Mouse (Mus musculus): ENCODE results near the gene Hoxa10. TPM values are rescaled to one million over a fixed set of nuclear protein-coding genes. Genes with fewer than 3 reads are reported as not detected.

Gene Hoxa10
- polyA plus RNA-seq, 1 experiment from 2014 or later: 86.6 TPM

DNA sequence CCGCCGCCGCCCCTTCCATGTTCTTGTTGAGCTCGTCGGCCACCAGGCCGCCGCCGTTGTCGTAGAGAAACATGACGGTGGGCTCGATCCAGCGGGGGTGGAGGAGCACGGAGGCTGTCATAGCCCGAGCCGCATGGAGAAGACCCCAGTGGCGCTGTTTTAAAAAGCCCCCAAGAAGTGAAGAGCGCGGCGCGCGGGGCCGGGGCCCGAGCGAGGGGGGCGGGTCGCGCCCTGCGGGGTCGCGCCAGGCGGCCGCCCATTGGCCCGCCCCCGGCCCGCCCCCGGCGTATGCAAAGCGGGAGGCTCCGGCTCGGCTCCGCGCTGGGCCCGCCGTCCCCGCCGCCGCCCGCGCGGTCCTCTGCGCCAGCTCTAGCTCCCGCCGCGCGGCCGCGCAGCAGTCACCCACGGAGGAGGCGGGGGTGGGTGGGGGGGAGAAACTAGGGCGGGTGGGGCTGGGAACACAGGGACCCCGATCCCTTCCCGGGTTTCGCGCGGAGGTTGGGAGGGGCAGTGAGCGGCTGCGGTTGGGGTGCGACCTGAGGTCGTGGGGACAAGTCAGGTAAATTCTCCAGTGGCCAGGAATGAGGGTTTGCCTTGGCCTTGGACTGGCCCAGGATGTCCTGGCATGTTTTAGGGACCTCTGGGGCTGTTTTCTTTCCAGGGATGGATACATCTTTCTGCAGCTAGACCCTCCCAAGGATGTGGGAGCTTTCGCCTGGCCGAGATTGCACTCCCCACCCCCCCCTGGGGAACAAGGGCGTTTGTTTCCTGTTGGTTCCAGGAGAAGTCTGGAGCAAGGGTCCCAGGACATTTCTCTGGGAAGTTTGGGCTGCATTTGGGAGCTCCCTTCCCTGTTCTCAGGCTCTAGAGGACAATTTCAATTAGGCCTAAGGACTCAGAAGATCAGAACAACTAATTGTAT is 20.3 kb upstream of the Hoxa10 start, which contains the start of gene Hoxa13:
Hoxa13 (minus strand) TSS at position 227 of the 922 bp plus-strand sequence.
- no peak for ATAC-seq (ENCODE audit: low read depth)
- peaks cover 8% of the 10 kb centered on the region; the same call in 1 of the 2 replicates for H3K4me1 ChIP-seq (replicated peaks)
- no peaks in the 10 kb centered on the region for H3K36me3 ChIP-seq
- H3K9ac ChIP-seq: no peak within 1 kb of the TSS
- 1% methylated on average over 48 of the region's 72 CpGs for WGBS
- peak within 1 kb of the TSS; percentile 26 for H3K4me3 ChIP-seq
- H3K9me3 ChIP-seq: no peaks in the 10 kb centered on the region
- peak within 1 kb of the TSS; percentile 46 for H3K4me2 ChIP-seq
- H3K27me3 ChIP-seq: peaks cover 89% of the 10 kb centered on the region
- H3K27ac ChIP-seq (replicated peaks): no peak within 1 kb of the TSS

GRCm38 (mm10) chr6:52259811-52260261 is 19.2 kb upstream of the Hoxa10 start:
- peak overlapping the region; percentile 26 for H3K4me3 ChIP-seq
- peak overlapping the region; percentile 46 for H3K4me2 ChIP-seq
- no peak for ATAC-seq (ENCODE audit: low read depth)
- no peaks in the 10 kb centered on the region for H3K36me3 ChIP-seq
- H3K27me3 ChIP-seq: peaks cover 87% of the 10 kb centered on the region
- H3K4me1 ChIP-seq (replicated peaks): peaks cover 8% of the 10 kb centered on the region; the same call in 1 of the 2 replicates
- no peaks in the 10 kb centered on the region for H3K9me3 ChIP-seq
- no peak overlapping the region for H3K27ac ChIP-seq (replicated peaks)
- under 1% methylated on average over 36 of the region's 39 CpGs for WGBS
- no peak overlapping the region for H3K9ac ChIP-seq

DNA sequence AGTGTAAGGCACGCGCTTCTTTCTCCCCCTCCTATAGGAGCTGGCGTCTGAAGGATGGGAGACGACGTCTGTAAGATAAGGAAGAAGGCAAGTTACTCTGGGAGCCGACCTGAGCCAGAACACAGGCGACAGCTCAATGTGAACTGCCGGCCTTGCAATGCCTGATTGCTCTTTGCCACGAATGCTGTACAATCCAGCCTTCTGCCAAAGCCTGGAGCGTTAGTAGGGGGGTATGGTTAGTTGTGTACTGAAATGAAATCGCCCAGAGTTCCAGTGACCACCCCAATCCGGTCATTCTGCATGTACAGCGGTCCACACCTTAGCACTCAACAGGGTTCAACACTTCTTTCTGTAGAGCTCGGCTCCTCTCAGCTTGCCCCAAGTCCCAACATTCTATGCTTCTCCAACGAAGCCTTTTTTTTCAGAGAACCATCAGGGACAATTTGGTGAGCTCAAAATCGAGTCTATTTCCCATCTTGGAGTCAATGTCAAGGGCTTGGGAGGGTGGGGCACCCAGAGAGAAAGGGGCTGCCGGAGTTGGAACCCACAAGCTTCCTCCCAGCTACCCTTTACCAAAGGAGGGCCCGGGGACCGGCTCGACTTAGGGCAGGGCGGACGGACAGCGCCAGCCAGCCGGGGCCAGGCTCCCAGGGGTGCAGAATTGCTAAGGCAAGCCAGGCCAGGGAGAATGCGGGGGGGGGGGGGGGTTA is 18.6 kb upstream of the Hoxa10 start:
- peaks cover 8% of the 10 kb centered on the region; the same call in 1 of the 2 replicates for H3K4me1 ChIP-seq (replicated peaks)
- under 1% methylated on average over 24 of the region's 25 CpGs for WGBS
- H3K9me3 ChIP-seq: no peaks in the 10 kb centered on the region
- H3K27ac ChIP-seq (replicated peaks): no peak overlapping the region
- ATAC-seq (ENCODE audit: low read depth): no peak
- no peak overlapping the region for H3K4me2 ChIP-seq
- no peak overlapping the region for H3K4me3 ChIP-seq
- H3K27me3 ChIP-seq: peaks cover 86% of the 10 kb centered on the region
- H3K9ac ChIP-seq: no peak overlapping the region
- no peaks in the 10 kb centered on the region for H3K36me3 ChIP-seq

DNA sequence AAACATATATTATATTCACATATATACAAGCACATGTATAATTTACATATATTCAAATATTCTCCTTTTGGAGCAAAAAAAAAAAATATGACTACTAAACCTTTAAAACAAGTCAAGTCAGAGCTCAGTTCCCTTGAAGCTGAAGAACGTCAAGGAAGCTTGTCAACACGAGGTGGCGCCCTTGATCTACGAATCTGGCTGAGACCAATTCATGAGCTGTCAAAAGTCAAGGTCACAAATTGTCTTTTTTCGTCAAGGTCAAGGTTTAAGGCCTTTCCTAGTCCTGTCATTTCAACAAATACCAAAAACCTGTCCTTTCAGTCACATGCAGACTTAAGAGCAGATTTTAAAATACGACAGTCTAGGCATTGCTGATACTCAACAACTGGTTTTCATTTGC is 16.3 kb upstream of the Hoxa10 start:
- ATAC-seq (ENCODE audit: low read depth): no peak
- no peak overlapping the region for H3K9ac ChIP-seq
- peaks cover 85% of the 10 kb centered on the region for H3K27me3 ChIP-seq
- H3K4me1 ChIP-seq (replicated peaks): peaks cover 8% of the 10 kb centered on the region; the same call in 1 of the 2 replicates
- no peak overlapping the region for H3K27ac ChIP-seq (replicated peaks)
- no peak overlapping the region for H3K4me2 ChIP-seq
- WGBS: under 1% methylated on average over 6 of the region's 6 CpGs
- no peaks in the 10 kb centered on the region for H3K9me3 ChIP-seq
- H3K36me3 ChIP-seq: no peaks in the 10 kb centered on the region
- no peak overlapping the region for H3K4me3 ChIP-seq

DNA sequence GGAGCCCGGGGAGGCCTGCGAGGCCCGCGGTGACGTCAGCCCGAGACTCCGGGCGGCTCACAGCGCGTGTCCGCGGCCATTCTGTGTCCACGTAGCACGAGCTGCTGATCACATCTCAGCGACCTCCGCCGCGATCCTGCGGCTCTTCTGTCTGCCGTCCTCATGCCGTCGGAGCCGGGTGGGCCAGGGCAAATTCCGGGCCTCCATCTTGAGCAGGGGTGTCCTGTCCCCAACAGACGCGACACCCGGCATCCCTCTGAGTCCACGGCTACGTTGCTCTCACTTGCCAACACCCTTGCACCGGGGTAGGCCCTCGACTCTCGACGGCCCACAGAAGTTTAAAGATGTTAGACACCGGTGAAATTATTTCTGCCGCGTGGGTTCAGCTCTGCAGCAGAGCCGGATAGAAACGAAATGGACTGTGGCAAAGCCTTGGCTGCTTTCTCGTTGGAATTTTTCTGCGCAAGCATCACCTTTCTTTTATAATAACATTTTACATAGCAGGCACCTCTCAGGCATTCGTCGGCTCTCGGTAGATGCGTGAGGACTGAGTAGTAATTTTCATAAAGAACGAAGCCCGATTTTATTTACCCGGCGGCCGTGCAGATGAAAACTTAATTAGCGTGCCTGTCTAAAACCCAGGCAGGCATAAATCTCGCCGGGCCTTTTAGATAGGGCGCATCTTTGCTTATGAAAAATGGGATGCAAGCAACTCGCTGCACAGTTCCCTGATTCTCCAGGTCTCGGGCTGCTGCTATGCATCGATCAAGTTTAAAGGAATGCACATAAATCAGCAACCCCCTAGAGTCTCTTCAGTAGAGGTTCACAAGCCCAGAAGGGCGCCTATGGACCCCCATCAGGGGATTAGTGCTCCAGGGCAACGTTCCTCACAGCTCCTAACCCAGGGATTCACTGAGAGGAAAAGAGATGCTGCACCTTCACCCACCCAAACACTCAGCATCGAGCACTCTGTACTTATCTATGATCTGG is 13.2 kb upstream of the Hoxa10 start:
- Histone ChIP-seq H3K4me3 (peak overlapping the region; percentile 7), H3K4me2 (peak overlapping the region; percentile 22; the same call in 1 of the 2 replicates), H3K27ac (replicated peaks) (no peak overlapping the region), H3K27me3 (peaks cover 92% of the 10 kb centered on the region), H3K9me3 (no peaks in the 10 kb centered on the region), H3K9ac (no peak overlapping the region), H3K4me1 (replicated peaks) (no peaks in the 10 kb centered on the region; the same call in none of the 2 replicates), H3K36me3 (no peaks in the 10 kb centered on the region)
- ATAC-seq (ENCODE audit: low read depth): no peak
- under 1% methylated on average over 59 of the region's 59 CpGs for WGBS

DNA sequence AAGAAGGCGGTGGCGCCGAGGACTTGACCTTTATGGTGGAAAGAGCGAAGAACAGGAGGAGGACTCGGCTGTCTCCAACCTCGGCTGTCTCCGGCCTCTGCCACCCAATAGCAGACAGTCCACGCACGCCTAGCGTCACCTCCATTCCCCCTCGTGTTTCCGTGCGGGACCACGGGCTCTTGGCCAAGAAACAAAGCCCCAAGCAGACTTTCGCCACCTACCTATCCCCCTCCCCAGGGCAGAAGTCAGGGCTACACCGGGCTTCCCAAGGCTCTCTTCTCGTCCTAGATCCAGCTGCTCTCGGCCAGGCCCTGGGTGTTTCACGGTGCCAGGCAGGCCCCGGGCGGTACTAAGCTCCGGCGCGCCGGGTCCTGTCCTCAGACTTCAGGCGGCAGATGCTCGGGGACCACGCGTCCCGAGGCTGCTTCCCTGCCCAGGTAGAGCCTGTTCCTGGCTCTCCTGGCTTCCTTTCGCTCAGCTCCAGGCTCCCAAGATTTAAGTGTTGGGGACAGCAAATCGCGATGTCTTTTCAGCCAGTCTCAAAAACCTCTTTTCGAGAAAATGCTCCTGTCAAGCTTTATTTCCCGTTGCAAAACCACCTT is 12.2 kb upstream of the Hoxa10 start:
- no peaks in the 10 kb centered on the region; the same call in none of the 2 replicates for H3K4me1 ChIP-seq (replicated peaks)
- H3K27ac ChIP-seq (replicated peaks): no peak overlapping the region; the same call in 1 of the 2 replicates
- ATAC-seq (ENCODE audit: low read depth): no peak
- H3K27me3 ChIP-seq: peaks cover 92% of the 10 kb centered on the region
- H3K4me3 ChIP-seq: peak overlapping the region; percentile 7
- H3K4me2 ChIP-seq: peak overlapping the region; percentile 22; the same call in 1 of the 2 replicates
- H3K9me3 ChIP-seq: no peaks in the 10 kb centered on the region
- peak overlapping the region; percentile 17; the same call in 1 of the 2 replicates for H3K9ac ChIP-seq
- WGBS: under 1% methylated on average over 35 of the region's 35 CpGs
- H3K36me3 ChIP-seq: no peaks in the 10 kb centered on the region

- Histone ChIP-seq H3K27me3 (peaks cover 92% of the 10 kb centered on the region), H3K4me2 (peak overlapping the region; percentile 22; the same call in 1 of the 2 replicates), H3K4me1 (replicated peaks) (no peaks in the 10 kb centered on the region; the same call in none of the 2 replicates), H3K27ac (replicated peaks) (peak overlapping the region; percentile 33; the same call in 1 of the 2 replicates), H3K9me3 (no peaks in the 10 kb centered on the region), H3K9ac (peak overlapping the region; percentile 17; the same call in 1 of the 2 replicates), H3K36me3 (no peaks in the 10 kb centered on the region), H3K4me3 (peak overlapping the region; percentile 7)
- ATAC-seq (ENCODE audit: low read depth): no peak
- 2% methylated on average over 24 of the region's 24 CpGs for WGBS
These were observed 11.5 kb upstream of the Hoxa10 start for GRCm38 (mm10) chr6:52252016-52252774.

GRCm38 (mm10) chr6:52251177-52251879 is 10.7 kb upstream of the Hoxa10 start:
- Histone ChIP-seq H3K27me3 (peaks cover 94% of the 10 kb centered on the region), H3K4me1 (replicated peaks) (peaks cover 4% of the 10 kb centered on the region), H3K27ac (replicated peaks) (no peak overlapping the region), H3K9ac (no peak overlapping the region), H3K36me3 (no peaks in the 10 kb centered on the region), H3K4me2 (0 out of 2 replicates have a peak overlapping the region, but pooled peaks have one; percentile 22), H3K9me3 (no peaks in the 10 kb centered on the region), H3K4me3 (no peak overlapping the region)
- ATAC-seq (ENCODE audit: low read depth): no peak
- 7% methylated on average over 7 of the region's 7 CpGs for WGBS

DNA sequence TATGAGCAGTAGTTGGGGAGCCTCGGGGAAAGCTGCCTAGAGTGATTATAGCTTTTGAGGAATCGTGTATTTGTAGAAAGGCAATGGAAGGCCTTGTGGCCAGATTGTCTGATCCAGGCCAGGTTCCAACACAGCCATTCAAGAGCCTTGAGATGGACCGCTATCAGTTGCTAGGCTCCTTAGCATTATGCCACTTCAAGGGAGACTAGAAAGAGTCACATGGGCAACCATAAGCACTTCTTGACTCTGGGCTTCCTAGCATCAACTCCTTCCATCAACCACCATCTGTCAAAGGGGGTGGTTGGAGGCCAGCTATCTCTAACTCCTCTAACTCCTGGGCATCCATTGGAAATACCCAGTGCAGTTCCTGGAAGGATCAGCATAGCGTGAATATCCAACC is 9.2 kb upstream of the Hoxa10 start:
- Histone ChIP-seq H3K9ac (0 out of 2 replicates have a peak overlapping the region, but pooled peaks have one; percentile 55), H3K9me3 (no peaks in the 10 kb centered on the region), H3K4me1 (replicated peaks) (peaks cover 4% of the 10 kb centered on the region), H3K27ac (replicated peaks) (peak overlapping the region; percentile 69; the same call in 1 of the 2 replicates), H3K27me3 (peaks cover 96% of the 10 kb centered on the region), H3K4me3 (peak overlapping the region; percentile 25), H3K4me2 (peak overlapping the region; percentile 42), H3K36me3 (no peaks in the 10 kb centered on the region)
- ATAC-seq (ENCODE audit: low read depth): no peak
- 2% methylated on average over 4 of the region's 4 CpGs for WGBS

GRCm38 (mm10) chr6:52249415-52249738 is 8.7 kb upstream of the Hoxa10 start:
- peaks cover 97% of the 10 kb centered on the region for H3K27me3 ChIP-seq
- no peaks in the 10 kb centered on the region for H3K36me3 ChIP-seq
- no peaks in the 10 kb centered on the region for H3K9me3 ChIP-seq
- peak overlapping the region; percentile 42 for H3K4me2 ChIP-seq
- peaks cover 4% of the 10 kb centered on the region for H3K4me1 ChIP-seq (replicated peaks)
- H3K4me3 ChIP-seq: peak overlapping the region; percentile 25
- WGBS: 2% methylated on average over 16 of the region's 16 CpGs
- peak overlapping the region; percentile 69; the same call in 1 of the 2 replicates for H3K27ac ChIP-seq (replicated peaks)
- peak overlapping the region; percentile 55 for H3K9ac ChIP-seq
- no peak for ATAC-seq (ENCODE audit: low read depth)
